Mouse (Mus musculus) T-cell, adult 2 months (primary cell): ENCODE results near the gene Rpl23.

Experiments
- DNase-seq: peaks from one replicate; pipeline ENCODE4 v3.0.0; 2022; ENCODE audit warnings: low spot score

Rpl23 gene

GRCm38 (mm10) chr11:97781832-97782563, at the start of gene Rpl23:
Rpl23 (minus strand) TSS chr11:97782437.
- peak; percentile 97 for DNase-seq

GRCm38 (mm10) chr11:97832001-97832400, 49.8 kb upstream of the Rpl23 start:
- no peak for DNase-seq

- DNase-seq = no peak
These were observed 48.3 kb upstream of the Rpl23 start for GRCm38 (mm10) chr11:97830501-97830900.

GRCm38 (mm10) chr11:97829913-97830476, 47.8 kb upstream of the Rpl23 start:
- DNase-seq = peak; percentile 23

- no peak for DNase-seq
These were observed 47.1 kb upstream of the Rpl23 start for GRCm38 (mm10) chr11:97829365-97829764.

GRCm38 (mm10) chr11:97827654-97828053, 45.4 kb upstream of the Rpl23 start:
- no peak for DNase-seq

GRCm38 (mm10) chr11:97826414-97826813, 44.2 kb upstream of the Rpl23 start:
- DNase-seq = no peak

- DNase-seq = peak; percentile 31
These were observed 43.7 kb upstream of the Rpl23 start for GRCm38 (mm10) chr11:97825971-97826370.

GRCm38 (mm10) chr11:97825295-97825694, 43.1 kb upstream of the Rpl23 start:
- peak; percentile 78 for DNase-seq

GRCm38 (mm10) chr11:97824895-97825294, 42.7 kb upstream of the Rpl23 start:
- DNase-seq = no peak

GRCm38 (mm10) chr11:97824168-97824567, 41.9 kb upstream of the Rpl23 start:
- DNase-seq = no peak

GRCm38 (mm10) chr11:97822840-97823603, 40.8 kb upstream of the Rpl23 start:
- DNase-seq = no peak

- no peak for DNase-seq
These were observed 39.3 kb upstream of the Rpl23 start for GRCm38 (mm10) chr11:97821401-97822064.

GRCm38 (mm10) chr11:97820840-97821239, 38.6 kb upstream of the Rpl23 start:
- no peak for DNase-seq

- no peak for DNase-seq
These were observed 37.7 kb upstream of the Rpl23 start for GRCm38 (mm10) chr11:97819923-97820322.

GRCm38 (mm10) chr11:97819102-97819501, 36.9 kb upstream of the Rpl23 start:
- DNase-seq = no peak

GRCm38 (mm10) chr11:97818571-97818970, 36.3 kb upstream of the Rpl23 start:
- no peak for DNase-seq

GRCm38 (mm10) chr11:97818003-97818402, 35.8 kb upstream of the Rpl23 start:
- DNase-seq = no peak

- DNase-seq = no peak
These were observed 35.1 kb upstream of the Rpl23 start for GRCm38 (mm10) chr11:97817379-97817778.

GRCm38 (mm10) chr11:97816916-97817315, 34.7 kb upstream of the Rpl23 start:
- DNase-seq = no peak

GRCm38 (mm10) chr11:97816176-97816575, 33.9 kb upstream of the Rpl23 start:
- DNase-seq = no peak

GRCm38 (mm10) chr11:97815736-97816135, 33.5 kb upstream of the Rpl23 start:
- DNase-seq = no peak
